Mouse (Mus musculus) lung, embryonic 14.5 days (tissue): ENCODE measurements around the gene Glp2r. TPM values are rescaled to one million over a fixed set of nuclear protein-coding genes. Genes with fewer than 3 reads are reported as not detected.
A peak's percentile ranks its signal among the peaks of the same experiment; 100 is the strongest.

Experiments used
- ATAC-seq: fragments of 200-750 bp; cut with Nextera tagmentation; 2 replicates; pipeline ENCODE4 v1.8.0; 2017; ENCODE audit warnings: mild to moderate bottlenecking, moderate TSS enrichment, moderate library complexity; ENCODE audit not compliant: insufficient read depth
- DNase-seq: peaks from one replicate; pipeline ENCODE4 v3.0.0-alpha.2; 2015
- H3K27ac ChIP-seq: fragments of 300-500 bp; sonication (generic); 2 replicates; pipeline ENCODE4 v1.5.1; 2014; ENCODE audit warnings: low read depth, mild to moderate bottlenecking, moderate library complexity
- H3K27me3 ChIP-seq: fragments of 300-500 bp; sonication (generic); 2 replicates; pipeline ENCODE4 v1.6.1; 2014; ENCODE audit warnings: low read length, control low read depth; ENCODE audit not compliant: insufficient read depth
- H3K36me3 ChIP-seq: fragments of 300-500 bp; sonication (generic); 2 replicates; pipeline ENCODE4 v1.6.1; 2014; ENCODE audit warnings: control low read depth; ENCODE audit not compliant: insufficient read depth
- H3K4me1 ChIP-seq: fragments of 300-500 bp; sonication (generic); 2 replicates; pipeline ENCODE4 v1.6.1; 2014; ENCODE audit warnings: antibody characterized with exemption, control low read depth; ENCODE audit not compliant: insufficient read depth
- H3K4me2 ChIP-seq: fragments of 300-500 bp; sonication (generic); 2 replicates; pipeline ENCODE4 v1.6.1; 2014; ENCODE audit warnings: mild to moderate bottlenecking
- H3K4me3 ChIP-seq: fragments of 300-500 bp; sonication (generic); 2 replicates; pipeline ENCODE4 v1.5.1; 2014; ENCODE audit warnings: low read depth, low read length
- H3K9ac ChIP-seq: fragments of 300-500 bp; sonication (generic); 2 replicates; pipeline ENCODE4 v1.6.1; 2014
- H3K9me3 ChIP-seq: fragments of 300-500 bp; sonication (generic); 2 replicates; pipeline ENCODE4 v1.6.1; 2016; ENCODE audit warnings: low read depth, low read length, control low read depth
- CTCF ChIP-seq: IDR thresholded peaks from 2 replicates; pipeline ENCODE4 v1.5.1; 2016; ENCODE audit warnings: antibody characterized with exemption, low read depth
- WGBS: fragments of 180-500 bp; shearing (Covaris S2); extraction: QIAGEN DNeasy Blood & Tissue Kit; methylation state at CpG from one replicate; pipeline ENCODE4 v1.1.7; 2014; 5-methylcytosine and 5-hydroxymethylcytosine counted together
- polyA plus RNA-seq: library from polyadenylated mRNA; unstranded; fragments of >200 nt; fragmentation: Nextera tagmentation; extraction: Ambion mirVana; gene quantifications from 2 replicates; pipeline ENCODE4 v1.2.1, GENCODE M21; 2014

The Glp2r gene
- polyA plus RNA-seq, 1 experiment from 2014 or later, result 0.12 TPM

DNA sequence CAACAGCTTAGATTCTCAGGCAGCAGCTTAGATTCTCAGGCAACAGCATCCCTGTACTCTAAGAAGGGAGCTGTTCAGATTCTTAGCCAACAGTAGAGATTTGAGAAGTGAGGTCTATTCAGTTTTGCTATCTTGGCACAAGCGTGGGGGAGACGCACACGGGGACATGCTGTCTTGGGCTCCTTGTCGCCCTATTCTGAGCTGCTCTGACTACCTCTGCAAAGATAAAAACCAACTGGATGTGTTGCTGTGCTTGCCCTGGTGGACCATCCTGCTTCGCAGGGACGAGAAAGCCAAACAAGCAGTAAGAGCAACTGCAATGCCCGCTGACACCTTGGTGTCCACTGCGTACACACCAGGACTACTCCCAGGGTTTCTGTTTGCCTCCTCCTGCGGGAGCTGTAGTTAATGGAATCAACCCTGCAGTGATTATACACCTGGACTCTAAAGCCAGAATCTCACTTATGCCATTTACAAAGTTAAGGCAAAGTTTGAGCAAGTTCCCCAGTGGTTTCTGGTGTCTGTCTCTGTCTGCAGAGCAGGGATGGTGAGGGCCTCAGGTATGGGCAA is 117.3 kb downstream of the Glp2r start:
- Histone ChIP-seq H3K4me3 (no peak overlapping the region), H3K9ac (no peak overlapping the region), H3K27ac (no peak overlapping the region), H3K36me3 (no peaks in the 10 kb centered on the region), H3K4me2 (no peak overlapping the region), H3K27me3 (no peaks in the 10 kb centered on the region), H3K9me3 (no peaks in the 10 kb centered on the region), H3K4me1 (no peaks in the 10 kb centered on the region)
- ATAC-seq (no peak), DNase-seq (no peak)
- 78% methylated on average over 9 of the region's 9 CpGs for WGBS
- no peak for TF ChIP-seq CTCF

- Histone ChIP-seq H3K9ac (no peak overlapping the region), H3K4me1 (no peaks in the 10 kb centered on the region), H3K4me2 (no peak overlapping the region), H3K27me3 (no peaks in the 10 kb centered on the region), H3K9me3 (no peaks in the 10 kb centered on the region), H3K4me3 (no peak overlapping the region), H3K36me3 (no peaks in the 10 kb centered on the region), H3K27ac (no peak overlapping the region)
- ATAC-seq (no peak), DNase-seq (no peak)
- 28% methylated on average over 6 of the region's 6 CpGs for WGBS
- TF ChIP-seq CTCF, result no peak
Observed at GRCm38 (mm10) chr11:67652893-67653255, 118.1 kb downstream of the Glp2r start.

- no peaks in the 10 kb centered on the region for H3K4me1 ChIP-seq
- H3K27me3 ChIP-seq, result no peaks in the 10 kb centered on the region
- peak; percentile 85 for TF ChIP-seq CTCF
- no peak for ATAC-seq
- no peaks in the 10 kb centered on the region for H3K36me3 ChIP-seq
- no peak overlapping the region for H3K27ac ChIP-seq
- H3K9ac ChIP-seq, result no peak overlapping the region
- WGBS, result 15% methylated on average over 14 of the region's 14 CpGs
- no peaks in the 10 kb centered on the region for H3K9me3 ChIP-seq
- H3K4me2 ChIP-seq, result no peak overlapping the region
- DNase-seq, result peak; percentile 77
- no peak overlapping the region for H3K4me3 ChIP-seq
Observed at GRCm38 (mm10) chr11:67652194-67652892, 118.6 kb downstream of the Glp2r start.

GRCm38 (mm10) chr11:67651731-67652130 is 119.2 kb downstream of the Glp2r start:
- no peak for TF ChIP-seq CTCF
- no peaks in the 10 kb centered on the region for H3K4me1 ChIP-seq
- 63% methylated on average over 6 of the region's 6 CpGs for WGBS
- H3K36me3 ChIP-seq, result no peaks in the 10 kb centered on the region
- DNase-seq, result no peak
- no peak overlapping the region for H3K9ac ChIP-seq
- no peak overlapping the region for H3K4me3 ChIP-seq
- H3K27ac ChIP-seq, result no peak overlapping the region
- ATAC-seq, result no peak
- H3K4me2 ChIP-seq, result no peak overlapping the region
- H3K9me3 ChIP-seq, result no peaks in the 10 kb centered on the region
- H3K27me3 ChIP-seq, result no peaks in the 10 kb centered on the region

DNA sequence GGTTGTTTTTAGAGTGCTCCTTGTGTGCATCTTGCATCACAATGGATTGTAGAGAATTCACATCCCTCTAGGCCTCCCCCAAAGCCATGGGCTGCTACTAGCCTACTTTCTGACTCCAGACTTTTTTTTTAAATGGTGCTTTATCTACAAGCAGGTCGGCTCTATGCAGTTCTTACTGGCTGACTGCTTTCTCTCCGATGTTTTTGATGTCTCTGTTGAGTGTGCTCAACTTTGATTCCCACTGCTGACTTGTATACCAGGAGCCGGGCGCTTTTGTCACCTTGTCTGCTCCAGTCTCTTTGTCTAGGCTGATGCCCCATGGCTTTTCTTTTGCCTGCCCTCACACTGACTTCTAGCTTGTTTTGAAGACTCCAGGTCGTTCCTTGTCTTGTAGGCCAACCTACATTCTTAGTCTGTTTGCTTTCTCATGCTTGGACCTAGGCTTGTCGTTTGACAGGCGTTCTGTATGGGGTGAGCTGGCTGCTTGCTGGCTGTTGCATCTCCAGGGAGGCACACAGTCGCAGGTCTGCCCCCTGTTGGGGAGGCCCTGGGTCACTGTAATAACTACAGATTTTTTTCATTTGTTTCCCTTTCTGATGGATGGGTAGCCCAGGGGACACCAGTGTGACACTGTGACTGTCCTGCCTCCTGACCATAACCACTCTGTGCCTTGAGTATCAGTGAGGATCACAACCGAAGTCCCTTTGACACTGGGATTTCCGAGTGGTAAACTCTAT is 120.8 kb downstream of the Glp2r start:
- Histone ChIP-seq H3K4me1 (no peaks in the 10 kb centered on the region), H3K4me2 (no peak overlapping the region), H3K4me3 (no peak overlapping the region), H3K9me3 (no peaks in the 10 kb centered on the region), H3K36me3 (no peaks in the 10 kb centered on the region), H3K27me3 (no peaks in the 10 kb centered on the region), H3K9ac (no peak overlapping the region), H3K27ac (no peak overlapping the region)
- DNase-seq, result no peak
- no peak for ATAC-seq
- TF ChIP-seq CTCF, result peak; percentile 26
- 48% methylated on average over 10 of the region's 10 CpGs for WGBS

DNA sequence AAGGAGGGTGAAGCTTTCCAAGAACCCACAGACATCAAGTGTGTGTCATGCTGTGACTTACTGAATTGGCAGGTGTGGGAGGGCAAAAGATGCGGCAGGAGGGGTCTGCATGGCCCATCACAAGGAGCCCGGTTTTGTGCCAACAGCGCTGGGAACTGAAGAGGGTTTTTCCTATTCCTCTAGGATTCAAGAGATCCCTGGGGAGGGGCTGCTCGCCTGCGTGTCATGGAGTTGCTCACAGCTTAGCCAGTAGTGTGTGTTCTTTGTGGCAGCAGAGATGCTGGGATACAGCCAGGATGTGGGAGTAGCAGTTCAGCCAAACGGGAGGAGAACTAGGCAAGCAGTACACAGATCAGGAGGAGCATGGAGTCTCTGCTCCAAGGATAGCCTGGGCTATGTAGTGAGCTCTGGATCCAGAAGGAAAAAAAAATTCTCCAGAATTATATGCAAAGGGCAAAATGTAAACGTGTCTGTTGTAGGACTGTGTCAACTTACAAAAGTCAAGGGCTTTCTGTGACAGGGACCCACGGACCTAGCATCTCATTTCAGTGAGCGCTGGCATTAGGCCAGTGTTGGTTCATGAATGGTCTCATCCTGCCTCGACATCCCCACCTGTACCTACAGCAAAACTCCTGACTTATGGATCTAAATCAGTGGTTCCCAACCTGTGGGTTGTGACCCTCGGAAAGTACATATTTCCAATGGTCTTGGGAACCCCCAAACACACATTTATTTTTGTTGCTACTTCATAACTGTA is 122.1 kb downstream of the Glp2r start:
- 66% methylated on average over 11 of the region's 11 CpGs for WGBS
- H3K36me3 ChIP-seq, result no peaks in the 10 kb centered on the region
- H3K27me3 ChIP-seq, result no peaks in the 10 kb centered on the region
- DNase-seq (no peak), ATAC-seq (no peak)
- no peaks in the 10 kb centered on the region for H3K4me1 ChIP-seq
- no peak for TF ChIP-seq CTCF
- H3K4me3 ChIP-seq, result no peak overlapping the region
- H3K9ac ChIP-seq, result no peak overlapping the region
- H3K4me2 ChIP-seq, result no peak overlapping the region
- H3K27ac ChIP-seq, result no peak overlapping the region
- no peaks in the 10 kb centered on the region for H3K9me3 ChIP-seq

- DNase-seq (peak; percentile 80), ATAC-seq (peak; percentile 44; the same call in 1 of the 2 replicates)
- no peaks in the 10 kb centered on the region for H3K4me1 ChIP-seq
- H3K27ac ChIP-seq, result no peak overlapping the region
- no peak overlapping the region for H3K4me3 ChIP-seq
- no peaks in the 10 kb centered on the region for H3K36me3 ChIP-seq
- TF ChIP-seq CTCF, result peak; percentile 93
- H3K9me3 ChIP-seq, result no peaks in the 10 kb centered on the region
- 30% methylated on average over 5 of the region's 5 CpGs for WGBS
- H3K9ac ChIP-seq, result no peak overlapping the region
- H3K27me3 ChIP-seq, result no peaks in the 10 kb centered on the region
- no peak overlapping the region for H3K4me2 ChIP-seq
Observed at GRCm38 (mm10) chr11:67647745-67648144, 123.2 kb downstream of the Glp2r start.
